Mouse (Mus musculus) intestine, embryonic 16.5 days (tissue): ENCODE measurements around the gene Rnf126. TPM values are rescaled to one million over a fixed set of nuclear protein-coding genes. Genes with fewer than 3 reads are reported as not detected.
A peak's percentile ranks its signal among the peaks of the same experiment; 100 is the strongest.

Experiments used
- ATAC-seq: fragments of 200-750 bp; cut with Nextera tagmentation; 2 replicates; pipeline ENCODE4 v1.8.0; 2017; ENCODE audit warnings: moderate TSS enrichment, moderate library complexity
- H3K27ac ChIP-seq: fragments of 300-500 bp; sonication (generic); 2 replicates; pipeline ENCODE4 v1.5.1; 2014; ENCODE audit warnings: mild to moderate bottlenecking, low read length
- H3K27me3 ChIP-seq: fragments of 300-500 bp; sonication (generic); replicated peaks from 2 replicates; pipeline ENCODE4 v1.6.1; 2014; ENCODE audit warnings: low read length, control low read depth, mixed read lengths; ENCODE audit not compliant: control insufficient read depth, insufficient read depth
- H3K36me3 ChIP-seq: fragments of 300-500 bp; sonication (generic); 2 replicates; pipeline ENCODE4 v1.6.1; 2014; ENCODE audit warnings: low read length, control low read depth; ENCODE audit not compliant: control insufficient read depth, insufficient read depth
- H3K4me1 ChIP-seq: fragments of 300-500 bp; sonication (generic); 2 replicates; pipeline ENCODE4 v1.6.1; 2014; ENCODE audit warnings: low read length, control low read depth, mixed read lengths; ENCODE audit not compliant: control insufficient read depth, insufficient read depth
- H3K4me2 ChIP-seq: fragments of 300-500 bp; sonication (generic); 2 replicates; pipeline ENCODE4 v1.6.1; 2014; ENCODE audit warnings: low read depth, low read length, control low read depth
- H3K4me3 ChIP-seq: fragments of 300-500 bp; sonication (generic); 2 replicates; pipeline ENCODE4 v1.5.1; 2014; ENCODE audit warnings: mild to moderate bottlenecking, low read length
- H3K9ac ChIP-seq: fragments of 300-500 bp; sonication (generic); 2 replicates; pipeline ENCODE4 v1.6.1; 2014; ENCODE audit warnings: low read depth, low read length
- H3K9me3 ChIP-seq: fragments of 300-500 bp; sonication (generic); 2 replicates; pipeline ENCODE4 v1.6.1; 2016; ENCODE audit warnings: low read length, control low read depth; ENCODE audit not compliant: control insufficient read depth
- WGBS: fragments of 180-500 bp; shearing (Covaris S2); extraction: QIAGEN DNeasy Blood & Tissue Kit; methylation state at CpG from one replicate; pipeline ENCODE4 v1.1.7; 2014; 5-methylcytosine and 5-hydroxymethylcytosine counted together
- polyA plus RNA-seq: library from polyadenylated mRNA; unstranded; fragments of >200 nt; fragmentation: Nextera tagmentation; extraction: Ambion mirVana; gene quantifications from 2 replicates; pipeline ENCODE4 v1.2.1, GENCODE M21; 2015

Rnf126 gene
- polyA plus RNA-seq, 1 experiment from 2014 or later, result 39.7 TPM

GRCm38 (mm10) chr10:79781956-79782355, 15.2 kb upstream of the Rnf126 start:
- H3K4me1 ChIP-seq, result peaks cover 34% of the 10 kb centered on the region
- no peak overlapping the region for H3K27ac ChIP-seq
- no peaks in the 10 kb centered on the region for H3K9me3 ChIP-seq
- H3K4me3 ChIP-seq, result no peak overlapping the region
- no peak for ATAC-seq
- no peaks in the 10 kb centered on the region for H3K36me3 ChIP-seq
- WGBS, result 72% methylated on average over 5 of the region's 5 CpGs
- no peak overlapping the region for H3K9ac ChIP-seq
- peaks cover 2% of the 10 kb centered on the region; the same call in 1 of the 2 replicates for H3K27me3 ChIP-seq
- H3K4me2 ChIP-seq, result no peak overlapping the region

GRCm38 (mm10) chr10:79781139-79781538, 14.4 kb upstream of the Rnf126 start:
- Histone ChIP-seq H3K27ac (no peak overlapping the region), H3K27me3 (peaks cover 2% of the 10 kb centered on the region; the same call in 1 of the 2 replicates), H3K9ac (peak overlapping the region; percentile 43), H3K4me3 (peak overlapping the region; percentile 54), H3K9me3 (no peaks in the 10 kb centered on the region), H3K4me1 (peaks cover 37% of the 10 kb centered on the region), H3K36me3 (no peaks in the 10 kb centered on the region), H3K4me2 (peak overlapping the region; percentile 94)
- ATAC-seq, result no peak
- WGBS, result 33% methylated on average over 21 of the region's 21 CpGs

- peak overlapping the region; percentile 94 for H3K4me2 ChIP-seq
- H3K4me3 ChIP-seq, result peak overlapping the region; percentile 54
- peaks cover 37% of the 10 kb centered on the region for H3K4me1 ChIP-seq
- no peaks in the 10 kb centered on the region for H3K36me3 ChIP-seq
- ATAC-seq, result no peak
- no peaks in the 10 kb centered on the region for H3K9me3 ChIP-seq
- peak overlapping the region; percentile 43 for H3K9ac ChIP-seq
- WGBS, result under 1% methylated on average over 13 of the region's 13 CpGs
- peak overlapping the region; percentile 73 for H3K27ac ChIP-seq
- peaks cover 2% of the 10 kb centered on the region; the same call in 1 of the 2 replicates for H3K27me3 ChIP-seq
These were observed 13.9 kb upstream of the Rnf126 start for GRCm38 (mm10) chr10:79780664-79781015.

GRCm38 (mm10) chr10:79779784-79780663, 13.3 kb upstream of the Rnf126 start:
- 1% methylated on average over 55 of the region's 55 CpGs for WGBS
- H3K9me3 ChIP-seq, result no peaks in the 10 kb centered on the region
- ATAC-seq, result peak; percentile 90
- no peaks in the 10 kb centered on the region for H3K36me3 ChIP-seq
- peak overlapping the region; percentile 94 for H3K4me2 ChIP-seq
- peaks cover 37% of the 10 kb centered on the region for H3K4me1 ChIP-seq
- H3K27me3 ChIP-seq, result peaks cover 2% of the 10 kb centered on the region; the same call in 1 of the 2 replicates
- H3K9ac ChIP-seq, result peak overlapping the region; percentile 49
- H3K4me3 ChIP-seq, result peak overlapping the region; percentile 54
- peak overlapping the region; percentile 73 for H3K27ac ChIP-seq

- Histone ChIP-seq H3K9ac (no peak overlapping the region), H3K27me3 (peaks cover 1% of the 10 kb centered on the region; the same call in 1 of the 2 replicates), H3K27ac (no peak overlapping the region), H3K9me3 (no peaks in the 10 kb centered on the region), H3K36me3 (no peaks in the 10 kb centered on the region), H3K4me3 (no peak overlapping the region), H3K4me2 (no peak overlapping the region), H3K4me1 (peaks cover 37% of the 10 kb centered on the region)
- 40% methylated on average over 2 of the region's 2 CpGs for WGBS
- no peak for ATAC-seq
These were observed 12.4 kb upstream of the Rnf126 start for GRCm38 (mm10) chr10:79779193-79779592.

- Histone ChIP-seq H3K9ac (peak overlapping the region; percentile 72), H3K27me3 (no peaks in the 10 kb centered on the region; the same call in 1 of the 2 replicates), H3K36me3 (no peaks in the 10 kb centered on the region), H3K9me3 (no peaks in the 10 kb centered on the region), H3K4me1 (peaks cover 37% of the 10 kb centered on the region), H3K4me3 (peak overlapping the region; percentile 60), H3K27ac (peak overlapping the region; percentile 57), H3K4me2 (peak overlapping the region; percentile 91)
- no peak for ATAC-seq
- 14% methylated on average over 15 of the region's 15 CpGs for WGBS
These were observed 11.3 kb upstream of the Rnf126 start for GRCm38 (mm10) chr10:79778006-79778405.

GRCm38 (mm10) chr10:79777103-79777531, 10.4 kb upstream of the Rnf126 start, which contains the start of gene Fstl3:
Gene Fstl3, plus strand, starts transcription at chr10:79777272.
- 2% methylated on average over 36 of the region's 39 CpGs for WGBS
- ATAC-seq, result no peak
- Histone ChIP-seq H3K36me3 (no peaks in the 10 kb centered on the region), H3K9me3 (0 out of 2 replicates have a peak, but pooled peaks cover 4% of the 10 kb centered on the region), H3K27ac (peak within 1 kb of the TSS; percentile 57), H3K4me2 (peak within 1 kb of the TSS; percentile 91), H3K4me1 (peaks cover 37% of the 10 kb centered on the region), H3K4me3 (peak within 1 kb of the TSS; percentile 60), H3K27me3 (no peaks in the 10 kb centered on the region; the same call in 1 of the 2 replicates), H3K9ac (peak within 1 kb of the TSS; percentile 72)

GRCm38 (mm10) chr10:79774486-79775279, 7.9 kb upstream of the Rnf126 start:
- no peak overlapping the region for H3K4me3 ChIP-seq
- H3K27ac ChIP-seq, result no peak overlapping the region
- H3K27me3 ChIP-seq, result no peaks in the 10 kb centered on the region; the same call in 1 of the 2 replicates
- 63% methylated on average over 5 of the region's 5 CpGs for WGBS
- H3K9ac ChIP-seq, result no peak overlapping the region
- 0 out of 2 replicates have a peak, but pooled peaks cover 5% of the 10 kb centered on the region for H3K9me3 ChIP-seq
- H3K36me3 ChIP-seq, result no peaks in the 10 kb centered on the region
- H3K4me1 ChIP-seq, result peaks cover 25% of the 10 kb centered on the region
- no peak for ATAC-seq
- no peak overlapping the region for H3K4me2 ChIP-seq

GRCm38 (mm10) chr10:79773208-79773607, 6.5 kb upstream of the Rnf126 start:
- Histone ChIP-seq H3K4me1 (peaks cover 18% of the 10 kb centered on the region), H3K27me3 (no peaks in the 10 kb centered on the region; the same call in 1 of the 2 replicates), H3K36me3 (no peaks in the 10 kb centered on the region), H3K4me3 (no peak overlapping the region), H3K27ac (no peak overlapping the region), H3K4me2 (no peak overlapping the region), H3K9ac (no peak overlapping the region), H3K9me3 (0 out of 2 replicates have a peak, but pooled peaks cover 5% of the 10 kb centered on the region)
- no peak for ATAC-seq
- WGBS, result 82% methylated on average over 2 of the region's 2 CpGs
